Mouse (Mus musculus) bone marrow, adult 2 months (tissue): ENCODE data around the gene Tchp. TPM values are rescaled to one million over a fixed set of nuclear protein-coding genes. Genes with fewer than 3 reads are reported as not detected.

Source experiments
- H3K27ac ChIP-seq: fragments of 200-500 bp; 2 replicates; pipeline ENCODE4 v1.5.1; 2012; ENCODE audit warnings: low read depth, mild to moderate bottlenecking, control low read depth, inconsistent platforms, low read length; ENCODE audit not compliant: control insufficient read depth, poor library complexity, insufficient read depth
- H3K4me1 ChIP-seq: fragments of 200-500 bp; 2 replicates; pipeline ENCODE4 v1.6.1; 2011; ENCODE audit warnings: low read length; ENCODE audit not compliant: control insufficient read depth, insufficient read depth
- H3K4me3 ChIP-seq: fragments of 200-500 bp; replicated peaks from 2 replicates; pipeline ENCODE3; 2011; ENCODE audit warnings: mild to moderate bottlenecking, low read depth, low read length, control low read depth; ENCODE audit not compliant: control insufficient read depth
- CTCF ChIP-seq: fragments of 200-500 bp; IDR thresholded peaks from 2 replicates; pipeline ENCODE4 v1.5.1; 2011; ENCODE audit warnings: low read length, control low read depth; ENCODE audit not compliant: control insufficient read depth, insufficient read depth
- POLR2A ChIP-seq: fragments of 200-500 bp; IDR thresholded peaks from 2 replicates; pipeline ENCODE4 v1.6.1; 2011; ENCODE audit warnings: low read depth, mild to moderate bottlenecking, control low read depth, low read length, borderline replicate concordance; ENCODE audit not compliant: control insufficient read depth
- WGBS: fragments of 180-500 bp; shearing (Covaris S2); methylation state at CpG from one replicate; pipeline ENCODE4 v1.1.7; 2018; 5-methylcytosine and 5-hydroxymethylcytosine counted together
- polyA plus RNA-seq: library from polyadenylated mRNA; stranded (reverse); fragments of >200 nt; gene quantifications from 2 replicates; pipeline ENCODE4 v1.2.4, GENCODE M21; 2011; ENCODE audit warnings: low replicate concordance; ENCODE audit not compliant: missing spikeins, insufficient read depth, insufficient read length

Gene Tchp
- polyA plus RNA-seq, 1 experiment = 23.5 TPM

DNA sequence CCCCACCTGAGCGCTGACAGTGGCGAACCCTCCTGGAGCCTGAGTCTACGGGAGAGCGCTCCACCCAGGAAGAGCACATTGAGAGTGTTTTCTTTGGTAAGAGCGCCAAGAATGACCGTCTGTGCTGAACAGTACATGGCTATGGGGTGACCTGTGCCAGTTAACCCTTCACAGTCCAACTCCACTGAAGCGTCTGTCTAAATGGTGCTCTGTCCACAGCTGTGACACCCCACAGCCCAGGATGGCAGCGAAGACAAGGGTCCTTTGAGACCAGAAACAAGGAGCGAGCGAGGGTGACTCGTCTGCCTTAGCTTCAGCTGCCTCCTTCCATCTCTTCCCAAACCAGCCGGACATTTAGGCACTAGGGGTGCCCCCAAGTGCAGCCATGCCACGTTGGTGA lies 18.9 kb upstream of the Tchp start:
- Histone ChIP-seq H3K27ac (no peak overlapping the region), H3K4me3 (no peak overlapping the region), H3K4me1 (peaks cover 7% of the 10 kb centered on the region)
- TF ChIP-seq CTCF (no peak), POLR2A (no peak)
- WGBS = 81% methylated on average over 13 of the region's 13 CpGs

- Histone ChIP-seq H3K4me3 (peak overlapping the region; percentile 91), H3K4me1 (peaks cover 7% of the 10 kb centered on the region), H3K27ac (peak overlapping the region; percentile 24; the same call in 1 of the 2 replicates)
- TF ChIP-seq POLR2A (no peak), CTCF (no peak)
- WGBS = 5% methylated on average over 16 of the region's 16 CpGs
Measured at GRCm38 (mm10) chr5:114689700-114690366, 17.7 kb upstream of the Tchp start.

DNA sequence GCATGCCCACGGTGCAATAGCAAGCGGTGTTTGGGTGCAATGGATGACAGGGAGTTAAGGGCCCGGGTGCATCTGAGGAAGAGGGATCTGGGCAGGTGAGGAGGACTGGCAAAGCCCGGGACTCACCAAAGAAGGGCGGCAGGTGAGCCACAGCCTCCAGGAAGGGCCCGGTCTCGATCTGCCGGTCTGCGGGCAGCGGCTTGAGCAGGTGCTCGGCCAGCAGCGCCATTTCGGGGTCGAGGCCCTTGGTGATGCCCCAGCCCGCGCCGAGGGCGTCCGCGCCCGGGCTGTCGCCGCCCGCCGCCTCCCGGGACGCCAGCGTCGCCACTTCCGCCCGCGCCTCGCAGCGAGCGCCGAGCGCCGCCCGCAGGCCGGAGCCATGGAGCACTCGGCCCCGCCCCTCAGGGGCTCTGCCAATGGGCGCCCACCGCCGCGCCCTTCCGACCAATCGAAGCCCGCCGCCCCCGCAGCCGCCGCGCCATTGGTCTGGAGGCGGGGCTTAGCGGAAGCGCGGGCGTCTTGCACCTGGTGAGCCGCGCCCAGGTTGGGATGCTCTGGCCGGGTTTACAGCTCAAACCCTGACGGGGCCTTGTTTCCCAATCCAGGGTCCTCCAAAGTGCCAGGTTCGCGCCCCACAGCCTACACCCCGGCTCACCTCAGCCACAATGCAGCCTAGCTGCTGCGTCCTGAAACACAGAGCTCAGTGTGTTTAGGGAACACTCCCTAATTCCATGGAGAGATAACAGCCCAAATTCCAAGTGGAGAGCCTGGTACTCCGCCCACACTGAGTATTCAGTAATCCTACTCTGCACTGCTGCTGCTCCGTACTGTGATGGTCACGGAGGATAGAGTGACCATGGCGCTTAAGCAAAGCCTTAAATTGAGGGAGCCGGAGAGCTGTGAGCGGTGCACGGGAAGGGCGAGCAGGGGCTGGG lies 16.7 kb upstream of the Tchp start, which contains the start of gene Gltp:
TSS of gene Gltp (minus strand) at position 352 of the 935 bp plus-strand sequence.
- peak; percentile 6; the same call in 1 of the 2 replicates for TF ChIP-seq CTCF
- peak; percentile 82; the same call in 1 of the 2 replicates for TF ChIP-seq POLR2A
- Histone ChIP-seq H3K27ac (peak within 1 kb of the TSS; percentile 69), H3K4me3 (peak within 1 kb of the TSS; percentile 91), H3K4me1 (peaks cover 4% of the 10 kb centered on the region)
- WGBS = 7% methylated on average over 75 of the region's 75 CpGs

DNA sequence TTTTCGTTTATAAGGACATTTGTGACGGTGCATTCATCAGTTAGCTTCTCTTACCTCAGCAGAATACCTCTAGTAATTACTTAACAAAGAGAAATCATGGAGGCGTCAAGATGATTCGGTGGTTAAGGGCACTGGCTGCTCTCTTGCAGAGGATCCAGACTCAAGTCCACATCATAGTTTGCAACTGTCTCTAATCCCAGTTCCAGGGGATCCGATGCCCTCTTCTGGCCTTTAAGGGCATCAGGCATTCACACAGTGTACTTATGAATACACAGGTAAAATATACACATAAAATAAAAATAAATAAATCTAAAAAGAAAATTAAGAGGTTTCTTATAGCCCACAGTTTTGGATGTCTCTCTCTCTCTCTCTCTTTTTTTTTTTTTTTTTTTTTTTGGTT lies 11.8 kb upstream of the Tchp start:
- TF ChIP-seq CTCF = no peak
- TF ChIP-seq POLR2A = no peak
- H3K27ac ChIP-seq = no peak overlapping the region
- 70% methylated on average over 5 of the region's 5 CpGs for WGBS
- H3K4me1 ChIP-seq = peaks cover 5% of the 10 kb centered on the region
- no peak overlapping the region for H3K4me3 ChIP-seq

GRCm38 (mm10) chr5:114696939-114697338 lies 10.6 kb upstream of the Tchp start:
- TF ChIP-seq POLR2A (no peak), CTCF (no peak)
- H3K4me3 ChIP-seq = no peak overlapping the region
- WGBS = 80% methylated on average over 17 of the region's 17 CpGs
- H3K4me1 ChIP-seq = peaks cover 2% of the 10 kb centered on the region; the same call in 1 of the 2 replicates
- H3K27ac ChIP-seq = no peak overlapping the region

GRCm38 (mm10) chr5:114698044-114698746 lies 9.4 kb upstream of the Tchp start:
- H3K27ac ChIP-seq = no peak overlapping the region
- H3K4me1 ChIP-seq = peaks cover 2% of the 10 kb centered on the region; the same call in 1 of the 2 replicates
- TF ChIP-seq POLR2A (no peak), CTCF (no peak)
- H3K4me3 ChIP-seq = no peak overlapping the region
- WGBS = 86% methylated on average over 19 of the region's 19 CpGs

GRCm38 (mm10) chr5:114699015-114699414 lies 8.5 kb upstream of the Tchp start:
- Histone ChIP-seq H3K4me3 (no peak overlapping the region), H3K27ac (peak overlapping the region; percentile 9; the same call in 1 of the 2 replicates), H3K4me1 (peaks cover 2% of the 10 kb centered on the region; the same call in 1 of the 2 replicates)
- WGBS = 16% methylated on average over 7 of the region's 7 CpGs
- no peak for TF ChIP-seq POLR2A
- TF ChIP-seq CTCF = no peak
